Mouse (Mus musculus) hindbrain, embryonic 15.5 days (tissue): ENCODE data around the gene Cdh18. TPM values are rescaled to one million over a fixed set of nuclear protein-coding genes. Genes with fewer than 3 reads are reported as not detected.
"Not testable (repeated sequence)": the region's sequence is repeated elsewhere in the genome, so short reads cannot be mapped to it uniquely, and the experiment has no call there.

ENCODE experiments used
- ATAC-seq: fragments of 200-750 bp; cut with Nextera tagmentation; 2 replicates; pipeline ENCODE4 v1.8.0; 2017; ENCODE audit warnings: low read depth, moderate number of reproducible peaks, moderate TSS enrichment; ENCODE audit not compliant: low FRiP score
- H3K27ac ChIP-seq: fragments of 300-500 bp; sonication (generic); replicated peaks from 2 replicates; pipeline ENCODE4 v1.5.1; 2015; ENCODE audit warnings: mild to moderate bottlenecking, inconsistent platforms
- H3K27me3 ChIP-seq: fragments of 300-500 bp; sonication (generic); 2 replicates; pipeline ENCODE4 v1.6.1; 2015; ENCODE audit warnings: control low read depth, inconsistent platforms
- H3K36me3 ChIP-seq: fragments of 300-500 bp; sonication (generic); 2 replicates; pipeline ENCODE4 v1.6.1; 2015; ENCODE audit warnings: control low read depth, inconsistent platforms
- H3K4me1 ChIP-seq: fragments of 300-500 bp; sonication (generic); replicated peaks from 2 replicates; pipeline ENCODE4 v1.6.1; 2015; ENCODE audit warnings: control low read depth, inconsistent platforms
- H3K4me2 ChIP-seq: fragments of 300-500 bp; sonication (generic); 2 replicates; pipeline ENCODE4 v1.6.1; 2015; ENCODE audit warnings: moderate library complexity, mild to moderate bottlenecking, inconsistent platforms
- H3K4me3 ChIP-seq: fragments of 300-500 bp; sonication (generic); 2 replicates; pipeline ENCODE4 v1.5.1; 2015; ENCODE audit warnings: mild to moderate bottlenecking, inconsistent platforms
- H3K9ac ChIP-seq: fragments of 300-500 bp; sonication (generic); 2 replicates; pipeline ENCODE4 v1.6.1; 2015; ENCODE audit warnings: inconsistent platforms
- H3K9me3 ChIP-seq: fragments of 300-500 bp; sonication (generic); 2 replicates; pipeline ENCODE4 v1.6.1; 2016; ENCODE audit warnings: control low read depth, inconsistent platforms
- WGBS: fragments of 180-500 bp; shearing (Covaris S2); methylation state at CpG from one replicate; pipeline ENCODE4 v1.1.7; 2015; 5-methylcytosine and 5-hydroxymethylcytosine counted together
- polyA plus RNA-seq: library from polyadenylated mRNA; unstranded; fragments of >200 nt; fragmentation: Nextera tagmentation; extraction: Ambion mirVana; gene quantifications from 2 replicates; pipeline ENCODE4 v1.2.1, GENCODE M21; 2015

Cdh18 gene
- polyA plus RNA-seq, 1 experiment from 2014 or later, result 11.4 TPM

- WGBS, result 76% methylated on average over 5 of the region's 5 CpGs
- Histone ChIP-seq H3K27me3 (no peaks in the 10 kb centered on the region), H3K36me3 (no peaks in the 10 kb centered on the region), H3K4me1 (no peaks in the 10 kb centered on the region), H3K4me2 (no peak overlapping the region), H3K27ac (no peak overlapping the region), H3K9me3 (no peaks in the 10 kb centered on the region), H3K9ac (no peak overlapping the region), H3K4me3 (no peak overlapping the region)
- ATAC-seq, result no peak
Measured at GRCm38 (mm10) chr15:22980136-22980535, 431.3 kb downstream of the Cdh18 start.

GRCm38 (mm10) chr15:22984647-22985046, 435.8 kb downstream of the Cdh18 start:
- 84% methylated on average over 5 of the region's 5 CpGs for WGBS

GRCm38 (mm10) chr15:23016680-23017079, 467.9 kb downstream of the Cdh18 start:
- Histone ChIP-seq H3K27ac (no peak overlapping the region), H3K4me3 (no peak overlapping the region), H3K4me1 (no peaks in the 10 kb centered on the region), H3K36me3 (no peaks in the 10 kb centered on the region), H3K9me3 (no peaks in the 10 kb centered on the region), H3K9ac (no peak overlapping the region), H3K27me3 (no peaks in the 10 kb centered on the region), H3K4me2 (no peak overlapping the region)
- 51% methylated on average over 5 of the region's 5 CpGs for WGBS
- no peak for ATAC-seq

More at GRCm38 (mm10) chr15:22984647-22985046, 435.8 kb downstream of the Cdh18 start:
- no peaks in the 10 kb centered on the region for H3K27me3 ChIP-seq
- H3K4me3 ChIP-seq, result no peak overlapping the region
- no peak for ATAC-seq
- H3K4me2 ChIP-seq, result no peak overlapping the region
- H3K9ac ChIP-seq, result no peak overlapping the region
- no peaks in the 10 kb centered on the region for H3K36me3 ChIP-seq
- H3K4me1 ChIP-seq, result no peaks in the 10 kb centered on the region
- H3K9me3 ChIP-seq, result no peaks in the 10 kb centered on the region
- H3K27ac ChIP-seq, result no peak overlapping the region

- Histone ChIP-seq H3K4me3 (no peak overlapping the region), H3K27ac (no peak overlapping the region), H3K4me1 (no peaks in the 10 kb centered on the region), H3K9ac (no peak overlapping the region), H3K4me2 (no peak overlapping the region), H3K9me3 (no peaks in the 10 kb centered on the region), H3K36me3 (no peaks in the 10 kb centered on the region), H3K27me3 (no peaks in the 10 kb centered on the region)
- 48% methylated on average over 2 of the region's 2 CpGs for WGBS
- ATAC-seq, result no peak
Measured at GRCm38 (mm10) chr15:23021151-23021550, 472.3 kb downstream of the Cdh18 start.

GRCm38 (mm10) chr15:23022635-23023034, 473.8 kb downstream of the Cdh18 start:
- Histone ChIP-seq H3K4me1 (no peaks in the 10 kb centered on the region), H3K27ac (no peak overlapping the region), H3K27me3 (no peaks in the 10 kb centered on the region), H3K9me3 (no peaks in the 10 kb centered on the region), H3K9ac (no peak overlapping the region), H3K4me2 (no peak overlapping the region), H3K4me3 (no peak overlapping the region), H3K36me3 (no peaks in the 10 kb centered on the region)
- ATAC-seq, result no peak

- Histone ChIP-seq H3K27ac (peak overlapping the region; percentile 80), H3K36me3 (no peaks in the 10 kb centered on the region), H3K9ac (peak overlapping the region; percentile 55), H3K9me3 (no peaks in the 10 kb centered on the region), H3K4me2 (peak overlapping the region; percentile 66), H3K4me1 (peaks cover 7% of the 10 kb centered on the region), H3K4me3 (peak overlapping the region; percentile 51), H3K27me3 (no peaks in the 10 kb centered on the region)
- ATAC-seq, result peak; percentile 82
- WGBS, result 3% methylated on average over 14 of the region's 14 CpGs
Measured at GRCm38 (mm10) chr15:23035551-23036207, 486.9 kb downstream of the Cdh18 start.

GRCm38 (mm10) chr15:23036208-23037065, 487.6 kb downstream of the Cdh18 start:
- 3% methylated on average over 23 of the region's 23 CpGs for WGBS
- no peaks in the 10 kb centered on the region for H3K27me3 ChIP-seq
- peak overlapping the region; percentile 55 for H3K9ac ChIP-seq
- peak overlapping the region; percentile 66 for H3K4me2 ChIP-seq
- no peaks in the 10 kb centered on the region for H3K9me3 ChIP-seq
- peak overlapping the region; percentile 51 for H3K4me3 ChIP-seq
- peak; percentile 99 for ATAC-seq
- no peaks in the 10 kb centered on the region for H3K36me3 ChIP-seq
- H3K27ac ChIP-seq, result peak overlapping the region; percentile 80
- H3K4me1 ChIP-seq, result peaks cover 7% of the 10 kb centered on the region

GRCm38 (mm10) chr15:23037561-23037960, 488.7 kb downstream of the Cdh18 start:
- peak overlapping the region; percentile 55 for H3K9ac ChIP-seq
- ATAC-seq, result no peak
- H3K27ac ChIP-seq, result peak overlapping the region; percentile 26; the same call in 1 of the 2 replicates
- no peaks in the 10 kb centered on the region for H3K9me3 ChIP-seq
- peak overlapping the region; percentile 51 for H3K4me3 ChIP-seq
- H3K4me1 ChIP-seq, result peaks cover 7% of the 10 kb centered on the region
- H3K27me3 ChIP-seq, result no peaks in the 10 kb centered on the region
- H3K4me2 ChIP-seq, result peak overlapping the region; percentile 66
- no peaks in the 10 kb centered on the region for H3K36me3 ChIP-seq

- Histone ChIP-seq H3K9me3 (no peaks in the 10 kb centered on the region), H3K4me1 (no peaks in the 10 kb centered on the region), H3K9ac (no peak overlapping the region), H3K4me2 (no peak overlapping the region), H3K4me3 (no peak overlapping the region), H3K27ac (no peak overlapping the region), H3K36me3 (no peaks in the 10 kb centered on the region), H3K27me3 (no peaks in the 10 kb centered on the region)
- ATAC-seq, result no peak
- WGBS, result 82% methylated on average over 4 of the region's 4 CpGs
Measured at GRCm38 (mm10) chr15:23046127-23046785, 497.4 kb downstream of the Cdh18 start.

GRCm38 (mm10) chr15:23052006-23052405, 503.2 kb downstream of the Cdh18 start:
- Histone ChIP-seq H3K9me3 (no peaks in the 10 kb centered on the region), H3K4me1 (no peaks in the 10 kb centered on the region)
- WGBS, result 83% methylated on average over 2 of the region's 2 CpGs

GRCm38 (mm10) chr15:23085326-23085725, 536.5 kb downstream of the Cdh18 start:
- H3K9ac ChIP-seq, H3K4me1 ChIP-seq, H3K27ac ChIP-seq, H3K27me3 ChIP-seq, H3K9me3 ChIP-seq, H3K4me2 ChIP-seq, H3K4me3 ChIP-seq, H3K36me3 ChIP-seq, ATAC-seq: not testable (repeated sequence)
- WGBS, result 85% methylated on average over 1 of the region's 1 CpGs

More at GRCm38 (mm10) chr15:23052006-23052405, 503.2 kb downstream of the Cdh18 start:
- Histone ChIP-seq H3K27me3 (no peaks in the 10 kb centered on the region), H3K36me3 (no peaks in the 10 kb centered on the region), H3K27ac (no peak overlapping the region), H3K4me2 (no peak overlapping the region), H3K4me3 (no peak overlapping the region), H3K9ac (no peak overlapping the region)
- ATAC-seq, result no peak

- H3K27ac ChIP-seq, result no peak overlapping the region
- H3K9me3 ChIP-seq, result no peaks in the 10 kb centered on the region
- no peak overlapping the region for H3K9ac ChIP-seq
- H3K36me3 ChIP-seq, result no peaks in the 10 kb centered on the region
- WGBS, result 80% methylated on average over 2 of the region's 2 CpGs
- no peaks in the 10 kb centered on the region for H3K4me1 ChIP-seq
- H3K4me3 ChIP-seq, result no peak overlapping the region
- H3K27me3 ChIP-seq, result no peaks in the 10 kb centered on the region
- no peak overlapping the region for H3K4me2 ChIP-seq
- ATAC-seq, result no peak
Measured at GRCm38 (mm10) chr15:23087535-23087934, 538.7 kb downstream of the Cdh18 start.
